Mouse (Mus musculus) layer of hippocampus, postnatal 25 days (tissue): ENCODE results near the gene Misp. TPM values are rescaled to one million over a fixed set of nuclear protein-coding genes. Genes with fewer than 3 reads are reported as not detected.

Experiments
- DNase-seq, 2 experiments: peaks; one replicate each; pipeline ENCODE4 v3.0.0; 2022; ENCODE audit warnings: mixed read lengths in 2 of 2, low spot score in 1 of 2; ENCODE audit errors: extremely low spot score in 1 of 2
- microRNA-seq, 2 experiments: library from miRNA; unstranded; fragments of <30 nt; microRNA quantifications; one replicate each; pipeline ENCODE4 v1.2.0; 2021
- total RNA-seq, 2 experiments: library from RNA; stranded (reverse); gene quantifications; 2 replicates each; pipeline ENCODE4 v1.2.3; 2021

The Misp gene
- total RNA-seq, 2 experiments from 2014 or later, result 0.66 to 0.89 TPM

DNA sequence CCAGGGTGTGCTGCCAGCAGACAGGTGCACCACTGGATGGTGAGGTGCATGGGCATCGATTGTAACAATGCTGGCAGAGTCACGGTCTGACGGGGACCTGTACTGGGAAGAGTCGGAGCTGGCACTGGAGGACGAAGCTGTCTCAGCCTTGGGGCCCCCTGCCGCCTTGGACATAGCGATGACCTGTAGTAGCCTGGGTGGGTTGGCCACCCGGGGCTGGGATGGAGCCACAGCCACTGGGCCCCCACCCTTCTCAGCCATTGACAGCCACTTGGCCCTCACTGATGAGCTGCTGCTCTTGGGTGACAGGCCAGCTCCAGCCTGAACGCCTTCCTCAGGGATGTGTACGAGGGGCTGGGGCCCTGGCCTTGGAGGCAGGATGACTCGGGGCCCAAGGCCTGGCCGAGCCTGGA is 44.4 kb downstream of the Misp start:
- DNase-seq, result no peak

DNA sequence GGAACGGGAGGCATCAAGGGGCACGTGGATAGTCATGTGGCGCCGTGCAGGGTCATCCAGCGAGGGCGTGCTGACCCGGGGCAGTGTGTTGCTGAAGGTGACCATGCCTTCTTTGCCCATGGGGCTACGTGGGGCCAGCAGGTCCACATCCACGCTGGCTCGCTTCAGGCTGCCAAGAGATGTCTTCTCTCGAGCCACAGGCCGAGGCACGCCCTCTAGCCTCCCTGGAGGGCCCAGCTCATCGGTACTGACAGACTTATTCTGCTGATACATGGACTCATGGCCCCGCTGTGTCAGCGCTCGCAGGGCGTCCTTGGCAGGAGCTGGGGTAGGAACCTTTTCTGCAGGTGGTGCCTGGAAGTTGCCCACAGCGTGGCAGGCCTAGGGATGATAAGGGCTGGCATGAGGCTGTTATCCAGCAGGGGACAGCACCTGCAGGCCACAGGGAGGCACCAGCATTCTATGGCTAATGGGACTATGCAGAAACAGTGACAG is 45.1 kb downstream of the Misp start:
- DNase-seq, result no peak

DNA sequence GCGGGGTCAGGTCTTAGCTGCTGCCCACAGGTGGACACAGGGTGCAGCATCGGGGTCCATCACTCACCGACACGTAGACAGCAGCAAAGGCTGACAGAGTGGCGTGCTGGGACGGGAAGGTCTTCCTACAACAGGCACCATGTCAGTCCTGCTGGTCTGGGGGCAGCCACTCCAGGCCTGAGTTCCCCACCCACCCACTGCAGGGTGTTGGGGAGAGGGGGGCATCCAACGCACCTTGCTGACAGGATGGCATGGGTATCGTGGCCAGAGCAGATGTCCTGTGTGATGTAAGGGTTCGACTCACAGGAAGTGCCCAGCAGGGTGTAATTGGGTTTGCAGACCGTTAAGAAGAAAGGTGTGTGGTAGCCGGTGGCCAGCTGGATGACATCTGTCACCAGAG is 45.8 kb downstream of the Misp start:
- DNase-seq, result no peak

DNA sequence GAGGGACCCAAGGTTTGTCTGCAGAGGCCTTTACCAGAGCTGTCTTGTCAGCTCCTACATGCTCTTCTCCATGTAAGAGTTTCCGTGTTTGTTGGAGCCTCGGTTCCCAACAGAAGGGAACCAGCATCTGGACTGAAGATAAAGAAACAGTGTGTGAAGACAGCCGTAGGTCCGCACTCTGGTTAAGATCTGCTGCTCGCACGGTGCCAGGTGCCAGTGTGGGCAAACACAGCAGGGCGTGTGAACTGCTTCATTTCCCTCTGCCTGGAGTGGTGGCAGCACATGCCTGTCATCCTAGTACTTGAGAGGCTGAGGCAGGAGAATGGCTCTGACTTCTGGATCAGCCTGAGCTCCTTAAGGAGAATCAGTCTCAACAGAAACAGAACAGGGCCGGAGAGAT is 51.1 kb downstream of the Misp start:
- DNase-seq, result no peak

- DNase-seq, result no peak
These were observed 52.1 kb downstream of the Misp start for GRCm38 (mm10) chr10:79872862-79873261.

DNA sequence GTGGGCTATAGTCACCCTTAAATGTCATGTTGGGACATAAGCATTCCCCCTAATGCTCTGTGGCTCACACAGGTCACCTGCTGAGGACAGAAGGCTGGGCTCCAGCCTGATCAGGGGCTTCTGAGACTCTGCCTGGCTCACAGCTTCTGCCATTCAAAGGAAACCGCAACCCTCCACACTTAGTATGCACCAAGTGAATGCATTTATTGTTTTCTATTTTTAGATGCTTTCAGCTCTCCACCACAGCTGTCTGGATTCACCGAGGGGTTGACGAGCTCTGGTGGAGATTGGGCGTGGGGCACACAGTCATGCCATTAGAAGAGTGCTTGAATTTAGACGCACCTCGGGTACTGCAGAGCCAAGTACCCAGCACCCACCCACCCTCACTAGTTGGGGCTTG is 52.5 kb downstream of the Misp start:
- no peak for DNase-seq

- no peak for DNase-seq
These were observed 53.0 kb downstream of the Misp start for GRCm38 (mm10) chr10:79873715-79874289.

DNA sequence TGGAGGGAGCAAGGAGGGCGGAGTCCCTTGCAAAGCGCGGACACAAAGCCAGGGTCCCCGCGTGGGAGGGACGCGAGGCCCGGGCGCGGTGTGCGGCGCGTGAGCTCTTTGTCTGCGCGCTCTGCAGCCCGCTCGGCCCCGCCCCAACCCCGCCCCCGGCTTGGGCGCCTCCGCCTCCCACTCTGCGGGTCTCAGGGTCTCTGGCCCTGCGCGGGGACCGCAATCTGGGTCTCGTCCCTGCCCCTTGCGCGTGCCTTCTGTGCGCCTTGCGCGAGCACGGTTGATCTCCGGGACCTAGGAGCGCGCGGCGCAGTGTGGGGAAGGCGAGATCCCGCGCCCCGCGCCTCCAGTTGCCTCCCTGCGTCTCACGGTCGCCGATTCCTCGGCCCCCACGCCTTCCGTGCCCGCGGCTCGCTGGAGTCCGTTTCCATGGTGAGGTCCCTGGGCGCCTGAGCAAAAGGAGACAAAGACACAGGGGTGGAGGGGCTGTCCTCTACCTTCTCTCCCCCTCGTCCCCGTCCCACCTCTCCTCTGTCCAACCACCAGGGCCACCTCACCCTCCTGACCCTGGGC is 53.6 kb downstream of the Misp start, which contains the start of the genes Prtn3 and Plppr3:
Gene Prtn3 (plus strand): TSS at position 187 of the 573 bp plus-strand sequence.
Gene Plppr3 (minus strand): TSS at position 345 of the 573 bp plus-strand sequence.
- no peak for DNase-seq

- DNase-seq, result no peak
These were observed 56.4 kb downstream of the Misp start for GRCm38 (mm10) chr10:79877174-79877573.

DNA sequence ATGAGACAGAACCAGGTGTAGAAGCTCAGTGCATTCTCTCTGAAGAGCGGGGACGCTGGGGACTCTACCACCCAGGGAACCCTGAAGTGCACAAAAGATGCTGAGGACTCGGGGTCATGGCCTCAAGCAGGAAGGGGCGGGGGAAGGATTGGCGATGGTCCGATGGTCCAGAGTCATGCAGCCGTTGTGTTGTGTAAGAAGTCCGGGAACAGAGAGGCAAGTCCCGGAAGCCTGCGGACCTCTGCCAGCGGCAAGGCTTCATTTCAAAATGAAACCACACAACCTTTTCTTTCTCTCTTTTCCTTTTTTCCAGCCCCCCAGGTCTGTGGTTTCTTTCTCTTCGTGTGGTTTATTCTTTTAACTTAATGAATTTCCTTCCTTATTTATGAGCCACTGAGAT is 57.0 kb downstream of the Misp start:
- no peak for DNase-seq

- DNase-seq, result no peak
These were observed 58.7 kb downstream of the Misp start for GRCm38 (mm10) chr10:79879527-79879926.

Small RNAs within 50 kb of the gene (microRNA-seq; reads per million reads assigned to microRNA genes)
- gene Mir6910, result 0 to 0.55 reads per million in 2 experiments

Other genes with a start within 250 kb of the Misp start
- under 1 TPM in 1 of 2 experiments, not detected in 1; 0.44 TPM for gene Theg, start 233.7 kb upstream of the Misp start, total RNA-seq
- gene C2cd4c, start 207.0 kb upstream of the Misp start, total RNA-seq, result 10 to 100 TPM; 12.1 to 12.3 TPM
- gene Shc2, start 183.1 kb upstream of the Misp start, total RNA-seq, result 10 to 100 TPM; 39.2 to 48.2 TPM
- under 1 TPM in 1 of 2 experiments, not detected in 1; 0.22 TPM for gene Odf3l2, start 175.3 kb upstream of the Misp start, total RNA-seq
- gene Madcam1, start 156.4 kb upstream of the Misp start, total RNA-seq, result not detected
- gene Tpgs1, start 151.6 kb upstream of the Misp start, total RNA-seq, result 10 to 100 TPM; 74.9 to 79.7 TPM
- 10 to 100 TPM; 67.1 to 77.7 TPM for gene Cdc34, start 138.8 kb upstream of the Misp start, total RNA-seq
- gene Gzmm, start 132.0 kb upstream of the Misp start, total RNA-seq, result 1 to 10 TPM; 2.4 to 3.1 TPM
- 100 to 1,000 TPM; 610 to 665 TPM for gene Bsg, start 116.5 kb upstream of the Misp start, total RNA-seq
- gene Hcn2, start 104.4 kb upstream of the Misp start, total RNA-seq, result 100 to 1,000 TPM; 108 to 110 TPM
- 10 to 100 TPM; 39.2 to 44.6 TPM for gene Polrmt, start 74.4 kb upstream of the Misp start, total RNA-seq
- 1 to 10 TPM; 1.0 to 1.5 TPM for gene Fgf22, start 65.9 kb upstream of the Misp start, total RNA-seq
- gene Rnf126, start 54.0 kb upstream of the Misp start, total RNA-seq, result 10 to 100 TPM; 82.7 to 92.9 TPM
- 1 to 10 TPM; 1.2 to 2.1 TPM for gene Fstl3, start 43.7 kb upstream of the Misp start, total RNA-seq
- gene Prss57, start 30.0 kb upstream of the Misp start, total RNA-seq, result under 1 TPM; 0.30 to 0.33 TPM
- gene Palm, start 27.4 kb upstream of the Misp start, total RNA-seq, result 100 to 1,000 TPM; 307 to 325 TPM
- gene Ptbp1, start 33.4 kb downstream of the Misp start, total RNA-seq, result 10 to 100 TPM; 44.0 to 66.0 TPM
- gene Prtn3, start 53.5 kb downstream of the Misp start, total RNA-seq, result 1 to 10 TPM; 1.1 to 1.4 TPM
- gene Plppr3, start 53.6 kb downstream of the Misp start, total RNA-seq, result 10 to 100 TPM; 32.4 to 34.4 TPM
- gene Elane, start 65.3 kb downstream of the Misp start, total RNA-seq, result not detected
- not detected for gene Cfd, start 69.9 kb downstream of the Misp start, total RNA-seq
- gene Med16, start 87.9 kb downstream of the Misp start, total RNA-seq, result 10 to 100 TPM; 55.5 to 56.2 TPM
- gene Gm26602, start 89.9 kb downstream of the Misp start, total RNA-seq, result not detected
- gene Kiss1r, start 96.0 kb downstream of the Misp start, total RNA-seq, result 1 to 10 TPM; 6.6 to 6.7 TPM
- 100 to 1,000 TPM; 428 to 450 TPM for gene R3hdm4, start 100.2 kb downstream of the Misp start, total RNA-seq
- gene Arid3a, start 106.1 kb downstream of the Misp start, total RNA-seq, result 1 to 10 TPM; 4.6 to 6.9 TPM
- gene Wdr18, start 139.2 kb downstream of the Misp start, total RNA-seq, result 10 to 100 TPM; 42.9 to 45.8 TPM
- under 1 TPM; 0.12 to 0.15 TPM for gene Grin3b, start 149.7 kb downstream of the Misp start, total RNA-seq
- gene Tmem259, start 163.3 kb downstream of the Misp start, total RNA-seq, result 100 to 1,000 TPM; 125 to 131 TPM
- gene Cnn2, start 167.6 kb downstream of the Misp start, total RNA-seq, result 1 to 10 TPM; 5.8 to 6.0 TPM
- gene Abca7, start 175.5 kb downstream of the Misp start, total RNA-seq, result 10 to 100 TPM in 1 of 2 experiments, 1 to 10 TPM in 1; 9.6 to 10.2 TPM
- gene Arhgap45, start 195.7 kb downstream of the Misp start, total RNA-seq, result 1 to 10 TPM; 3.3 to 4.3 TPM
- gene Polr2e, start 218.8 kb downstream of the Misp start, total RNA-seq, result 10 to 100 TPM; 86.6 to 91.0 TPM
- gene Gpx4, start 226.2 kb downstream of the Misp start, total RNA-seq, result 100 to 1,000 TPM; 486 to 515 TPM